Mouse (Mus musculus) kidney, adult 2 months (tissue): ENCODE measurements around the gene Cep135. TPM values are rescaled to one million over a fixed set of nuclear protein-coding genes. Genes with fewer than 3 reads are reported as not detected.

Source experiments
- DNase-seq: peaks from one replicate; pipeline ENCODE4 v3.0.0; 2021
- H3K27ac ChIP-seq: fragments of 200-500 bp; 2 replicates; pipeline ENCODE4 v1.5.1; 2012; ENCODE audit warnings: low read depth, low read length, control low read depth, inconsistent platforms; ENCODE audit not compliant: insufficient read depth
- H3K27me3 ChIP-seq: fragments of 200-500 bp; replicated peaks from 2 replicates; pipeline ENCODE4 v1.6.1; 2012; ENCODE audit warnings: mild to moderate bottlenecking, moderate library complexity, low read length, inconsistent platforms; ENCODE audit not compliant: control insufficient read depth, insufficient read depth
- H3K36me3 ChIP-seq: fragments of 200-500 bp; 2 replicates; pipeline ENCODE4 v1.6.1; 2012; ENCODE audit warnings: mild to moderate bottlenecking, moderate library complexity, low read length, inconsistent platforms; ENCODE audit not compliant: control insufficient read depth, insufficient read depth
- H3K4me1 ChIP-seq: fragments of 200-500 bp; 2 replicates; pipeline ENCODE4 v1.6.1; 2011; ENCODE audit warnings: low read length; ENCODE audit not compliant: control insufficient read depth, insufficient read depth
- H3K4me3 ChIP-seq: fragments of 200-500 bp; 2 replicates; pipeline ENCODE4 v1.5.1; 2011; ENCODE audit warnings: mild to moderate bottlenecking, low read depth, low read length, control low read depth; ENCODE audit not compliant: insufficient read depth
- CTCF ChIP-seq: fragments of 200-500 bp; conservative IDR thresholded peaks from 2 replicates; pipeline ENCODE4 v1.5.1; 2011; ENCODE audit warnings: low read depth, mild to moderate bottlenecking, control low read depth, low read length, moderate library complexity, mixed read lengths; ENCODE audit not compliant: insufficient read depth, insufficient read length
- POLR2A ChIP-seq: fragments of 200-500 bp; IDR thresholded peaks from one replicate; pipeline ENCODE4 v1.6.1; 2011; ENCODE audit warnings: low read depth, low read length, control low read depth
- WGBS: fragments of 180-500 bp; shearing (Covaris S2); methylation state at CpG from one replicate; pipeline ENCODE4 v1.1.7; 2018; 5-methylcytosine and 5-hydroxymethylcytosine counted together
- polyA plus RNA-seq: library from polyadenylated mRNA; depleted of rRNA; stranded (reverse); fragments of >200 nt; gene quantifications from 2 replicates; pipeline ENCODE4 v1.2.3, GENCODE M21; 2012; rRNA removed

Gene Cep135
- polyA plus RNA-seq, 1 experiment, result 0.97 TPM

GRCm38 (mm10) chr5:76684658-76685605 is 96.4 kb downstream of the Cep135 start:
- 74% methylated on average over 15 of the region's 15 CpGs for WGBS
- Histone ChIP-seq H3K27ac (no peak overlapping the region), H3K4me1 (no peaks in the 10 kb centered on the region), H3K36me3 (no peaks in the 10 kb centered on the region), H3K27me3 (no peaks in the 10 kb centered on the region), H3K4me3 (no peak overlapping the region)
- DNase-seq, result peak; percentile 3
- TF ChIP-seq CTCF, result no peak
- TF ChIP-seq POLR2A, result no peak

- 88% methylated on average over 10 of the region's 10 CpGs for WGBS
- TF ChIP-seq CTCF (no peak), POLR2A (no peak)
- no peaks in the 10 kb centered on the region for H3K27me3 ChIP-seq
- H3K27ac ChIP-seq, result no peak overlapping the region
- DNase-seq, result no peak
- H3K36me3 ChIP-seq, result no peaks in the 10 kb centered on the region
- H3K4me3 ChIP-seq, result no peak overlapping the region
- no peaks in the 10 kb centered on the region for H3K4me1 ChIP-seq
These were observed 99.6 kb downstream of the Cep135 start for GRCm38 (mm10) chr5:76687961-76688600.

- TF ChIP-seq POLR2A, result no peak
- no peak for TF ChIP-seq CTCF
- no peak overlapping the region for H3K4me3 ChIP-seq
- no peaks in the 10 kb centered on the region for H3K36me3 ChIP-seq
- no peaks in the 10 kb centered on the region for H3K27me3 ChIP-seq
- WGBS, result 73% methylated on average over 6 of the region's 6 CpGs
- no peak overlapping the region for H3K27ac ChIP-seq
- no peak for DNase-seq
- H3K4me1 ChIP-seq, result no peaks in the 10 kb centered on the region
These were observed 100.1 kb downstream of the Cep135 start for GRCm38 (mm10) chr5:76688643-76689042.

- WGBS, result 40% methylated on average over 5 of the region's 5 CpGs
These were observed 101.7 kb downstream of the Cep135 start for GRCm38 (mm10) chr5:76690177-76690593.

GRCm38 (mm10) chr5:76691251-76691650 is 102.8 kb downstream of the Cep135 start:
- WGBS, result 88% methylated on average over 5 of the region's 5 CpGs
- no peaks in the 10 kb centered on the region for H3K4me1 ChIP-seq
- no peaks in the 10 kb centered on the region for H3K27me3 ChIP-seq
- no peak for TF ChIP-seq CTCF
- H3K36me3 ChIP-seq, result no peaks in the 10 kb centered on the region
- DNase-seq, result no peak
- no peak overlapping the region for H3K4me3 ChIP-seq
- no peak overlapping the region for H3K27ac ChIP-seq

More at GRCm38 (mm10) chr5:76690177-76690593, 101.7 kb downstream of the Cep135 start:
- Histone ChIP-seq H3K27me3 (no peaks in the 10 kb centered on the region), H3K36me3 (no peaks in the 10 kb centered on the region), H3K4me1 (no peaks in the 10 kb centered on the region), H3K27ac (no peak overlapping the region), H3K4me3 (no peak overlapping the region)
- TF ChIP-seq CTCF, result no peak
- no peak for TF ChIP-seq POLR2A
- no peak for DNase-seq

GRCm38 (mm10) chr5:76691706-76692424 is 103.4 kb downstream of the Cep135 start:
- H3K4me3 ChIP-seq, result no peak overlapping the region
- H3K27me3 ChIP-seq, result no peaks in the 10 kb centered on the region
- TF ChIP-seq POLR2A, result no peak
- no peak for TF ChIP-seq CTCF
- no peak for DNase-seq
- 80% methylated on average over 12 of the region's 12 CpGs for WGBS
- H3K36me3 ChIP-seq, result no peaks in the 10 kb centered on the region
- no peak overlapping the region for H3K27ac ChIP-seq
- H3K4me1 ChIP-seq, result no peaks in the 10 kb centered on the region

Other genes starting within 250 kb of the Cep135 start
- gene Nmu, start 224.9 kb upstream of the Cep135 start, polyA plus RNA-seq, result not detected in 2 replicates
- gene Gm7271, start 104.7 kb upstream of the Cep135 start, polyA plus RNA-seq, result not detected in 2 replicates
- gene Exoc1, start 59.4 kb upstream of the Cep135 start, polyA plus RNA-seq, result 18.1 TPM in 2 replicates
- 0.29 and 0.31 TPM in 2 replicates for gene C530008M17Rik, start 67.8 kb downstream of the Cep135 start, polyA plus RNA-seq